Mouse (Mus musculus): Measurements from ENCODE around the gene Lrrc19. TPM values are rescaled to one million over a fixed set of nuclear protein-coding genes. Genes with fewer than 3 reads are reported as not detected.

Gene Lrrc19
- not detected in 2 replicates for polyA plus RNA-seq (2012; rRNA removed)

DNA sequence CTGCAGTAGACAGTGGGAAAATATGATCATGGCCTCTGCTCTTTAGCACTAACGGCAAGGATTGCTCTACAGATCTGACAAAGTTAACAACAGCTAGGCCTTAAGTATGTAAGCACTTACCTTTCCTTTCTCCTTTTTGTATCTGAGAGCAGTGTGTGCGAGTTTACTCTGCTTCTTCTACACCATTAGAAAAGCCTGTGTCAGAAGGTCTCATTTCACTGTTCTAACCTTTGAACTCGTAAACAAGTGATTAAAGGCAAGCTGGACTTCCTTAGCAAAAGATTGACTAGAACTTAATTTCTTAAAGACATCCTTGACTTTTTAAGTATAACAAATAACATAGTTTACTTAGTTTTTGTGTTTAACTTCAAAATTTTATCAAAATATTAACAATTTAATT, at the start of gene Lrrc19:
Gene Lrrc19 (minus strand): TSS at position 225 of the 400 bp plus-strand sequence.

DNA sequence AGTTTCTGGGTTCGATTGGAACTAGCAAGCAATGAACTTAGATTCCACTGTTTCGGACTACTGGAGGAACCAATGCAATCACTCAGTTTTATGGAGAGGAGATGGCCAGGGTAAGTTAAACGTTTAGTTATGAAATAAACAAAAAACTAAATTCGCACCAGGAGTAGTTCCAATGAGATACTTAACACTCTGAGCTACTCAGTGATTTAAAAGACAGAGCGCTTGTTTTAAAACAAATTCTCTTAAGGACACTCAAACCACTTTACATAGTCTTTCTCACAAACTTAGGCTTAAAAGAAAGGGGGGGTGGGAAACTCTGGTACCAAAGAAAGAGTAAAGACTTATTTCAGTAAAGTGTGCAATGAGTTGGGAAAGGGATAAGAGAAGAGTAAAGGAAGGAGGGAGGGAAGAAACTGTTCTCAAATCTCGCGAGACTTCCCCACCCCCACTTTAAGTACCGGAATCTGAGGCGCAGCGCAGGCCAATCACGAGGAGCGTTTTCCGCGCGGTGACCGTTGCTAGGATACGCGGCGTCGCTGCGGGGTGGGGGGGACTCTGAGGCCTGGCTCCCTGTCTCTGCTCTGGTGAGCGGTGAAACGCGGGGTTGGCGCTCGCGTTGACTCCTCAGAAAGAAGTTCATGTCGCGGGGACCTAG, 35.8 kb downstream of the Lrrc19 start, which contains the start of gene Ift74:
Gene Ift74 (plus strand): TSS at position 520 of the 655 bp plus-strand sequence.

DNA sequence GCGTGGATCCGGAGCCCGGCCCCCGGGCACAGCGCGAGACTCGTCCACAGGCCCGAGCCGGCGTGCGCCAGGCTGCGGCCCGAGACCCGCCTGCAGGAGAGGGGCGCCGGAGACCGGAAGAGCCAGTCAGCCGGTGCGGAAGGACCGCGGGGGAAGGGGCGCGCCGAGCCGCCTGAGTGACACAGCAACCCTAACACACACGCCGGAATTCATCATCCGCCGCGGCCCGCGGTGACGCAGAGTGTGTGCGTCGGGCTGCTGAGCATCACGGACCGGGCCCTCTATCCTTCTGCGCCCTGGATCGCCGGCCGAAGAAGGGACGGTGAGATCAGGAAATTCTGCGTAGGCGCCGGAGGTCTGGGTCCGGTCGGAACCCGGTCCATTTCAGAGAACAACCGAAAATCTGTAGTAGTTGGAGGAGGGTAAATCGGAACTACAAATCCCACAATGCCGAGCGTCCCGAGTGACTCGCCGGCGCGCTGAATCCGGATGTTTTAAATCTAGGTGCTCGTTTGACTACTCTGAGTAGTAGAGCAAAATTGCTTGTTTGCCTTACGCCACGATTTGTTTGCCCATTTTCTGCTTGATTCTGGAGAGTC, 46.8 kb downstream of the Lrrc19 start, which contains the start of gene Plaa:
Gene Plaa (minus strand): TSS at position 214 of the 599 bp plus-strand sequence.

Other genes with a start within 250 kb of the Lrrc19 start
- gene Gm10306, start 93.6 kb downstream of the Lrrc19 start, polyA plus RNA-seq (2012; rRNA removed) = 0.16 TPM in 1 of 2 replicates, not detected in the other
- gene Caap1, start 93.3 kb downstream of the Lrrc19 start, polyA plus RNA-seq (2012; rRNA removed) = 16.4 and 17.4 TPM in 2 replicates
- 47.2 and 51.5 TPM in 2 replicates for gene Plaa, start 46.9 kb downstream of the Lrrc19 start, polyA plus RNA-seq (2012; rRNA removed)
- gene Ift74, start 35.7 kb downstream of the Lrrc19 start, polyA plus RNA-seq (2012; rRNA removed) = 17.8 and 20.8 TPM in 2 replicates
- 7.1 and 8.7 TPM in 2 replicates for gene Tek, start 89.1 kb upstream of the Lrrc19 start, polyA plus RNA-seq (2012; rRNA removed)